Comparison of ENCODE assay signal across 27 mouse cellular contexts in genomic region chr5:117130726-117131125, GRCm38 (mm10). TPM values are rescaled to one million over a fixed set of nuclear protein-coding genes. Genes with fewer than 3 reads are reported as not detected.
DNase-seq lines count a peak whose midpoint lies in the region; ATAC-seq and TF ChIP-seq lines count a peak whose summit lies in the region.
"Had no signal": no experiment of that assay in that cellular context is flagged by ENCODE, and none has a peak within 500 bp of the region (broad histone marks: within the 10 kb centered on the region; RNA-seq: fewer than 3 reads in every experiment).

No protein-coding gene starts in this region.

- H3K9me3 ChIP-seq in liver, embryonic 15.5 days (replicated peaks), result no peaks in the 10 kb centered on the region
- H3K9me3 ChIP-seq in liver, embryonic 11.5 days (ENCODE audit: control insufficient read depth, low read length), result no peaks in the 10 kb centered on the region
- H3K9me3 ChIP-seq: forebrain, embryonic 10.5 days; forebrain, embryonic 13.5 days; heart, embryonic 10.5 days; heart, embryonic 13.5 days had no signal

- DNase-seq in liver, embryonic 11.5 days (ENCODE audit: low spot score), result no peak
- DNase-seq in NIH3T3 (ENCODE audit: low read depth), result peak; percentile 48
- DNase-seq in thymus, adult 2 months, result peak; percentile 51
- DNase-seq in thymus, postnatal 25 days, result peak; percentile 59
- no peak for DNase-seq in adrenal gland, postnatal 25 days
- no peak for DNase-seq in MN1 (ENCODE audit: low spot score)
- DNase-seq in ovary, postnatal 10 days (ENCODE audit: low spot score), result no peak
- DNase-seq: adrenal gland, adult 8-10 months; adrenal gland, postnatal 36 days; B cell, adult 2 months; cerebellum, adult 18-20 months; cerebellum, adult 9-10 months; cerebellum, postnatal 14 days; gastrocnemius, postnatal 10 days; gastrocnemius, postnatal 36 days; heart, adult 2 months; heart, postnatal 14 days; heart, postnatal 4 days had no signal

- 82% methylated on average over 15 of the region's 15 CpGs for WGBS in liver, embryonic 15.5 days (ENCODE audit: insufficient replicate concordance)
- WGBS in liver, embryonic 11.5 days, result 89% methylated on average over 15 of the region's 15 CpGs
- 59% methylated on average over 15 of the region's 15 CpGs for WGBS in thymus, adult 2 months

- ATAC-seq in liver, embryonic 15.5 days (ENCODE audit: insufficient read depth), result no peak
- ATAC-seq in liver, embryonic 11.5 days (replicated peaks; ENCODE audit: low FRiP score), result no peak
- ATAC-seq: activated CD4-positive, CD25-positive, alpha-beta regulatory T cell, adult 4 months; forebrain, embryonic 13.5 days; forebrain, embryonic 16.5 days had no signal

- peaks cover 15% of the 10 kb centered on the region for H3K36me3 ChIP-seq in liver, embryonic 15.5 days (replicated peaks)
- no peaks in the 10 kb centered on the region for H3K36me3 ChIP-seq in liver, embryonic 11.5 days (ENCODE audit: control insufficient read depth, insufficient read depth, low read length)
- no peaks in the 10 kb centered on the region for H3K36me3 ChIP-seq in thymus, adult 2 months (ENCODE audit: control insufficient read depth, insufficient read depth, low read length)
- H3K36me3 ChIP-seq: forebrain, embryonic 10.5 days; heart, embryonic 13.5 days had no signal

- TF ChIP-seq POLR2A in thymus, adult 2 months (IDR thresholded peaks at IDR 0.05; ENCODE audit: control insufficient read depth, extremely low read depth, insufficient read depth, low read length, poor library complexity), result no peak

- no peak overlapping the region for H3K4me3 ChIP-seq in liver, embryonic 15.5 days (replicated peaks)
- no peak overlapping the region for H3K4me3 ChIP-seq in liver, embryonic 11.5 days (ENCODE audit: low read depth, low read length)
- no peak overlapping the region for H3K4me3 ChIP-seq in thymus, adult 2 months (ENCODE audit: control insufficient read depth, insufficient read depth, low read length)
- H3K4me3 ChIP-seq: forebrain, embryonic 10.5 days; forebrain, embryonic 13.5 days; heart, adult 2 months; heart, embryonic 10.5 days; heart, embryonic 13.5 days had no signal

- TF ChIP-seq CTCF in thymus, adult 2 months (IDR thresholded peaks at IDR 0.05; ENCODE audit: borderline replicate concordance, control insufficient read depth, extremely low read depth, insufficient read depth, low read length, poor library complexity), result no peak

- H3K27me3 ChIP-seq in liver, embryonic 15.5 days, result no peaks in the 10 kb centered on the region
- H3K27me3 ChIP-seq in liver, embryonic 11.5 days (replicated peaks; ENCODE audit: control insufficient read depth, insufficient read depth, low read length), result no peaks in the 10 kb centered on the region
- no peaks in the 10 kb centered on the region for H3K27me3 ChIP-seq in thymus, adult 2 months (ENCODE audit: control insufficient read depth, insufficient read depth, low read length)
- H3K27me3 ChIP-seq: CH12.LX; forebrain, embryonic 13.5 days; heart, embryonic 13.5 days had no signal

- H3K4me1 ChIP-seq in liver, embryonic 15.5 days (replicated peaks), result peaks cover 61% of the 10 kb centered on the region
- H3K4me1 ChIP-seq in liver, embryonic 11.5 days (replicated peaks; ENCODE audit: control insufficient read depth, insufficient read depth, low read length), result peaks cover 25% of the 10 kb centered on the region
- H3K4me1 ChIP-seq in thymus, adult 2 months (replicated peaks; ENCODE audit: control insufficient read depth, insufficient read depth, low read length), result peaks cover 29% of the 10 kb centered on the region

- no peak overlapping the region for H3K4me2 ChIP-seq in liver, embryonic 15.5 days
- H3K4me2 ChIP-seq in liver, embryonic 11.5 days, result no peak overlapping the region
- H3K4me2 ChIP-seq: forebrain, embryonic 13.5 days; heart, embryonic 13.5 days; hindbrain, embryonic 14.5 days had no signal

- H3K9ac ChIP-seq in liver, embryonic 15.5 days, result no peak overlapping the region
- H3K9ac ChIP-seq in liver, embryonic 11.5 days (ENCODE audit: low read depth, low read length), result no peak overlapping the region
- H3K9ac ChIP-seq: forebrain, embryonic 13.5 days; heart, embryonic 13.5 days; hindbrain, embryonic 14.5 days had no signal

- peak overlapping the region; percentile 1; the same call in 1 of the 2 replicates for H3K27ac ChIP-seq in liver, embryonic 15.5 days (replicated peaks)
- no peak overlapping the region for H3K27ac ChIP-seq in liver, embryonic 11.5 days (ENCODE audit: low read depth, low read length)
- H3K27ac ChIP-seq in thymus, adult 2 months (ENCODE audit: control insufficient read depth, insufficient read depth, low read length), result peak overlapping the region; percentile 28; the same call in 1 of the 2 replicates
- H3K27ac ChIP-seq: forebrain, embryonic 10.5 days; forebrain, embryonic 13.5 days; heart, adult 2 months; heart, embryonic 10.5 days; heart, embryonic 13.5 days; hindbrain, embryonic 14.5 days had no signal

RNA-seq across cellular contexts. Expression of gene Taok3, which starts 10.8 kb away (rescaled TPM):
- polyA plus RNA-seq in liver, embryonic 15.5 days (2015; fragmentation: Nextera tagmentation; extraction: Ambion mirVana), result 42.5 and 42.7 TPM in 2 replicates
- polyA plus RNA-seq in liver, embryonic 11.5 days (2014; fragmentation: Nextera tagmentation; extraction: Ambion mirVana), result 69.3 and 73.6 TPM in 2 replicates
- 43.5 and 50.8 TPM in 2 replicates for polyA plus RNA-seq in thymus, adult 2 months (2012; rRNA removed)
- total RNA-seq in adrenal gland, postnatal 25 days (2021), result 35.0 and 51.8 TPM in 2 replicates

RNA-seq across cellular contexts. Expression of gene Suds3, which starts 14.8 kb away (rescaled TPM):
- 30.7 and 31.7 TPM in 2 replicates for polyA plus RNA-seq in liver, embryonic 15.5 days (2015; fragmentation: Nextera tagmentation; extraction: Ambion mirVana)
- 37.8 and 41.9 TPM in 2 replicates for polyA plus RNA-seq in liver, embryonic 11.5 days (2014; fragmentation: Nextera tagmentation; extraction: Ambion mirVana)
- 108 and 113 TPM in 2 replicates for polyA plus RNA-seq in thymus, adult 2 months (2012; rRNA removed)
- 119 and 125 TPM in 2 replicates for total RNA-seq in adrenal gland, postnatal 25 days (2021)

Comparison
In these comparisons a context has a peak if more than half of its experiments do, and no peak if none do; other contexts are left out.
1. DNase-seq: peak in NIH3T3 (single experiment), thymus, adult 2 months (single experiment) and thymus, postnatal 25 days (single experiment); none in liver, embryonic 11.5 days (single experiment), adrenal gland, postnatal 25 days (single experiment), MN1 (single experiment) and ovary, postnatal 10 days (single experiment).